Mouse (Mus musculus): ENCODE data around the gene Emsy.

The Emsy gene

DNA sequence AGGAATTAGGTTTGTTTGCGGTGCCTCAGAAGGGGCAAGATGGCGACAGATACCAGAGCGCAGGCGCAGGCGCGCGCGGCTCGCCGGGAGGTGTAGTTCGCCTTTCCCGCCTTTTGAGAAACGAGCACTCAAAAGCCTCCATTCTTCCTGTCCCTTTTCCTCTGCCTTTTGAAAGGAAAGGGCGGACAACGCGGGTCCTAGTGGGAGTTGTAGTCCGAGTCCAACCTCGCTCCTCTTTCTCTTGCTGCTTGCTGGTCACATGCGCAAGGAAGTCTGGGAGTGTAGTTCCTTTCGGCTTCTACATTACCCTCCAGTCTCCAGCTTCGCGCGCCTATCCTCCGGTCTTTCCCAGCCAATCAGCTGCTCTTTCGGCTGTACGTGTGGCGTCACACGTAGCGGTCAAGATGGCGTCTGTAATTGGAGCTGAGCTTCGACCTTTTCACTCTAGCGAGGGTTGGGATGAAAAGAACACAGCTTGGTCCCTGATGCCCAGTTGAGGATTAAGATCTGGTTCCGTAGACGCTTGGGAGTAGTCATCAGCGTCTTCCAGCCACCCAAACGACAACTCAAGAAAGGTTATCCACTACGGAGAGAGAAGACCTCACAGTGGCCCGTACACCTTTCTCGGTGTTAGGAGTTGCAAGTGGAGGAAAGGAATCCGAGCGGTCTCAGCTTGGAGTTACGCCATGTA lies at the start of gene Emsy:
Gene Emsy, minus strand, starts transcription at position 253 of the 691 bp plus-strand sequence.
- peak; percentile 94 to 99 for DNase-seq

- no peak for DNase-seq
These were observed 47.7 kb upstream of the Emsy start for GRCm38 (mm10) chr7:98704276-98704675.

- peak; percentile 32 to 59 for DNase-seq
These were observed 46.8 kb upstream of the Emsy start for GRCm38 (mm10) chr7:98703365-98703881.

- peak; percentile 99 to 100 for DNase-seq
These were observed 46.0 kb upstream of the Emsy start, which contains the start of gene Thap12 for GRCm38 (mm10) chr7:98702283-98703240. TSS of gene Thap12 (plus strand) at chr7:98703103.

GRCm38 (mm10) chr7:98701771-98702170 lies 45.2 kb upstream of the Emsy start:
- peak; percentile 26 to 31 for DNase-seq

- no peak for DNase-seq
These were observed 42.0 kb upstream of the Emsy start for GRCm38 (mm10) chr7:98698590-98698989.

- no peak for DNase-seq
These were observed 41.5 kb upstream of the Emsy start for GRCm38 (mm10) chr7:98698041-98698440.

DNA sequence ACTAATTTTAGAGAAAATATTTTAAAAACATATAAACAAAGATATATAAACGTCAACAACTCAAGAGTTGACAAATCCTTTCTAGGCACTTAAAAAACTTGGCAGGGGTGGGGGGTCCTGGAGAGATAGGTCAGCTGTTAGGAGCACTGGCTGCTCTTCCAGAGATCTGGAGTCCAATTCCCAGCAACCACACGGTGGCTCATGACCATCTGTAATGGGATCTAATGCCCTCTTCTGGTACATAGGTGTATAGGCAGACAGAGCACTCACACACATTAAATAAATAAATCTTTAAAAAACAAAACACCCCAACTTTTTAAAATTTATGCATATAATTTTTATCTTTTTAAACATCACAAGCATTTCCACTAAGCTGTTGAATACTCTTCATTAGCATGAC lies 40.9 kb upstream of the Emsy start:
- no peak for DNase-seq

DNA sequence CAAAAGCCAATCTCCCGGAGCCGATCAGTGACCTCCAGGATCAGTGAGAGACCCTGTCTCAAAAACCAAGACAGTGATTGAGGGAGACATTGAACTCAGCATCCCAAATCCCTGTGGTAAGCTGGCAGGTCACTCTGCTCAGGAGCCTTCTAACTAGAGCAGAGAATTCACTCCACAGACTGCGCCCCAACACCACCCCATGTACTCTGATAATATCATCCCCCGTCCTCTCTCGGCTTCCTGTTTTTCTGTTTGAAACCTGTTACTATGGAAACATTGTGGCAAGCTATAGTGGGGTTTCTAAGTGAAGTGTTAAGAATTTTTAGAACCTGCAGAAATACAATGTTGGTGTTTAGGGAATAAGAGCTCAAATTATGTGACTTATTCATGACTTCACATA lies 37.5 kb upstream of the Emsy start:
- DNase-seq, result no peak

GRCm38 (mm10) chr7:98692761-98693546 lies 36.4 kb upstream of the Emsy start:
- DNase-seq, result no peak

DNA sequence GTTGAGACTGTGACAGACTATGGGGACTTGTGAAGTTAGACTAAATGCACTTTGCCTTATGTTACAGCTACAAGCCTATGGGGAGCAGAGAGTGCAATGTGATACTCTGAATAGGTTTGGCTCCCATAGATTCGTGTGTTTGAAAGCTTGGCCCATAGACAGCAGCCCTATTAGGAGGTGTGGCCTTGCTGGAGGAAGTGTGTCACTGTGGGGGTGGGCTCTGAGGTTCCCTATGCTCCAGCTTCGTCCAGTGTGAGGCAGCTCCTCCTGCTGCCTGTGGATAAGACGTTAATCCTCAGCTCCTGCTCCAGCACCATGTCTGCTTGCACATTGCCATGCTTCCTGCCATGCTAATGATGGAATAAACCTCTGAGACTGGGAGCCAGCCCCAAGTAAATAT lies 34.2 kb upstream of the Emsy start:
- no peak for DNase-seq

- DNase-seq, result no peak
These were observed 33.5 kb upstream of the Emsy start for GRCm38 (mm10) chr7:98690126-98690525.

GRCm38 (mm10) chr7:98685895-98686294 lies 29.3 kb upstream of the Emsy start:
- DNase-seq, result no peak

- DNase-seq, result no peak
These were observed 26.2 kb upstream of the Emsy start for GRCm38 (mm10) chr7:98682821-98683220.

DNA sequence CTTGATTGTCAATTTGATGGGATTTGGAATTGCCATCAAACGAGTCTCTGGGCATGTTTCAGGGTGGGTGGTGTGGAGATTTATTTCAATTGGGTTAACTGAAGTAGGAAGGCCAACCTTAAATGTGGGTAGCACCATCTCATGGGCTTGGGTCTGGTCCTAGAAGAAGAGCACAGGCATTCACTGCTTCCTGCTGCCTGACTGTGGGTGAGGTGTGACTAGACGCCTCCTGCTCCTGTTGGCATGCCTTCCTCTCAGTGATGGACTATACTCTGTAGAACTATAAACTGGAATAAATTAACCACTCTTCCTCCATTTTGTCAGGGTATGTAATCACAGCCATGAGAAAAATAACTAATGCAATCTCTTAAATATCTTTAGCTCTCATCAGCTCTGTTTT lies 24.1 kb upstream of the Emsy start:
- DNase-seq, result no peak

- no peak for DNase-seq
These were observed 21.9 kb upstream of the Emsy start for GRCm38 (mm10) chr7:98678441-98678840.

DNA sequence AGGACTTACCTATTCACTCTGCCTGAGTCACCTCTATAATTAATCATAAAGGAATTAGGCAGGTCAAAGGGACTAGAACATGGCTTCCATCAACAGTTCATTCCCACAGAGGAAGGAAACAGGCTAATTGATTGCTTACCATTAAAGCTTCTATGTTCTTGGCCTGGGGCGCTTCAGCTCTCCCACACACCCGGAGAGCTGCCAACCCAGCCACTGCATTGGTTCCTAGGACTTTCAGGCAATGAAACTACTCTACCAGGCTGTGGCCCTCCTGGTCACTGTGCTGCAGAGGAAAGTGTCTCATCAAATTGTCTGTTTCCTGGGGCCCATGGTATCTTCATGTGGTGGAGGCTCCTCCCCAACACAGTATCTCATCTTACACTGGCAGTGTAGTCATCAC lies 20.9 kb upstream of the Emsy start:
- DNase-seq, result no peak

DNA sequence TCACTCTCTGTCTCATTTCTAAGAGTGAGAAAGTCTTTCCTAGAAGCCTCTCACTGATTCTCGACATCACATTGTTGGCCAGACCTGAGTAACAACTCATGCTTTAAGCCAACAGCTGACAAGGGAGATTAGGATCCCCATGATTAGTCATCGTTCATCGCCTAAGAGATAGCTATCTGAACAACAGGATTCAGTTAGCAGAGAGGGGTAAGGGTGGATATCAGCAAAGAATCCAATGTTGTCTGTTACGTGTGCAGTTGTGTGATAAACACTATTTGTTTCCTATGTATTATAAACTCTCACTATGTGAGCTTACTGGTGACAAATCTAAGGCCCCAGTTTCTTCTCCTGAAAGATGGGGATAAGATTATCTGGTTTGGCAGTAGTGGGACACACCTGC lies 17.8 kb upstream of the Emsy start:
- no peak for DNase-seq

DNA sequence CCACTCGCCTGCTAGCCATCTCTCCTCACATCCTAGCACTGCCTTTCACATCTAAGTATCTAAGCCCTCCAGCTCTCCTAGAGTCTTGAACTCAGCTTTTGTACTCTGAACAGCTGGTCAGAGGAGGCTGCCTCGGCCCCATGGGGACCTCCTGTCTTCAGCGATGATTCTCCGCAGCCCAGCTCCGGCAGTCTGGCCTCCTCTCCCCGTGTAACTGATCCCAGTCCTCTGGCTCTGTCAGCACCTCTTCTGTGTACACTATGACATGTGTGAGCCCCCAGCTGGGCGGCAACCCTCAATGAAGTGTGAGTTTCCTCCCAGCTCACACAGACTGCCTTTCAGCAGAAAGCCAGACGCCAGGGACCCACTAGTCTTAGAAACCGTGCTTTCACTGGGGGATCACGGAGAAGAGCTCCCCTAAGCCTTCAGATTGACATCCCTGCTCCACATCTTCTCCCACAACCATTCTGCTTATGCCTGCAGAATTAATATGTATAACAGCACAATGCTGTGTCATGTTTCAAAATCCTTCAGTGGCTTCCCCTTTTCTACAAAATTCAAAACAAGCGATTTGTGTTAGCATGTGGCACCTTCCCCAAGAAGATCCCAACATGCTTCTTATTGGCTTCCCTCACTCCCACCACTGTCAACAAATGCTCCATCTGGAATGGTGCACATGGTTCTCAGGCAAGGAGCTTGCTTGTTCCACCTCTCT lies 15.8 kb upstream of the Emsy start:
- DNase-seq, result no peak

- no peak for DNase-seq
These were observed 14.8 kb upstream of the Emsy start for GRCm38 (mm10) chr7:98671416-98671815.

DNA sequence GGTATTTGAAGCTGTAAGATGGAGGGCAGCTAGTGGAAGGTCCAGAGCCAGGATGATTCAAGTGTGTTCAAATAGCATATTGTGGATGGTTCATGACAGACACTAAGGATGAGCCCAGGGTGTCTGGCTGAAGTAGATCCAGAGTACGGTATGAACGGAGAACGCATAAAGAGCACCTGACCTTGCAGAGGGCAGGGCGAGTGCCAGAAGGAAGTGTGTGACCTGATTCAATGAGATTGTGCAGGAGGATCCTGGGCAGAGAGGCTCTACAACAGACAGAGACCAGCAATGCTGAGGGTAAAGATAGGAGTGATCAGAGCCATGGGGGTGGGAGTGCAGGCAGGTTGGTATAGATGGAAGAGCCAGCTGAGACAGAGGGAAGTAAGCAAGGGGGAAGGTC lies 14.2 kb upstream of the Emsy start:
- DNase-seq, result no peak

Data from cerebellum, adult 18-20 months (tissue).